Mouse (Mus musculus): ENCODE results near the gene Dtnbp1. TPM values are rescaled to one million over a fixed set of nuclear protein-coding genes. Genes with fewer than 3 reads are reported as not detected.

The Dtnbp1 gene
- total and polyA plus RNA-seq, 3 experiments: 38.1 to 61.9 (median 58.5) TPM

- no peak for DNase-seq
Measured at GRCm38 (mm10) chr13:44904271-44904670, 97.7 kb downstream of the Dtnbp1 start.

GRCm38 (mm10) chr13:44903416-44903815, 98.5 kb downstream of the Dtnbp1 start:
- no peak for DNase-seq

GRCm38 (mm10) chr13:44902299-44902698, 99.6 kb downstream of the Dtnbp1 start:
- DNase-seq: no peak

- no peak for DNase-seq
Measured at GRCm38 (mm10) chr13:44896211-44896610, 105.7 kb downstream of the Dtnbp1 start.

- DNase-seq: no peak
Measured at GRCm38 (mm10) chr13:44891813-44892730, 109.9 kb downstream of the Dtnbp1 start.

- no peak for DNase-seq
Measured at GRCm38 (mm10) chr13:44890612-44891011, 111.3 kb downstream of the Dtnbp1 start.

- no peak for DNase-seq
Measured at GRCm38 (mm10) chr13:44886221-44886620, 115.7 kb downstream of the Dtnbp1 start.

- no peak for DNase-seq
Measured at GRCm38 (mm10) chr13:44881001-44881400, 120.9 kb downstream of the Dtnbp1 start.

- no peak for DNase-seq
Measured at GRCm38 (mm10) chr13:44876799-44877198, 125.1 kb downstream of the Dtnbp1 start.

Other genes starting within 250 kb of the Dtnbp1 start
- under 1 TPM in 1 of 2 experiments, not detected in 1; 0.28 TPM for gene Gm9817, start 76.5 kb upstream of the Dtnbp1 start, total RNA-seq (2021)
- gene Gm9817, start 76.5 kb upstream of the Dtnbp1 start, polyA plus RNA-seq (2012; rRNA removed): 0.34 and 0.37 TPM in 2 replicates